Mouse (Mus musculus) CH12F3 (cell line): ENCODE measurements around the gene Cep131.

Experiments
- in situ Hi-C: fragments of 300-500 bp; cut with MboI; formaldehyde crosslinking; loops from 2 replicates; pipeline ENCODE4 v1.14.3; 2020; ENCODE audit warnings: low sequenced_read_pairs

Cep131 gene

DNA sequence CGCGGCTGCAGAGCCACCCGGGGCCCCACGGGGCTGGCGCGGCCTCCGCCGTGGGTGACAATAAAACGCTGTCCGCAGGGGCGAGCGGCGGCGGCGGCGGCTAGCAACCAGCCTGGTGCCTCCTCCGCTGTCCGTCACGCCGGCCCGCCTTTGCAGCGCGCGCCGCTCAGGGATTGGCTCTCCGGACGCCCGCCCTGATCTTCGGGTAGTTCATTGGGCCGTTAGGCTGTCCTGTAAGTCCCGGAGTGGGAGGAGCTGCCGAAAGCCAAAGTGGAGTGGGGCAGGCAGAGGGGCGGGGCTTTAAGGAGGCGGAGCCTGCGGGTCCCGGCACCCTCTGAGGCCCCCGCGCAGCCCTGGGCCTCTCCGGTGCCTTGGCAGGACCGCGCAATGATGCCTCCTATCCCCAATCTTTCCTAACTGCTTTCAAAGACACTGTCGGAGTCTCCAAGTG lies at the start of gene Cep131:
Gene Cep131 (minus strand): TSS at position 126 of the 451 bp plus-strand sequence.
- in situ Hi-C loops = no loop called here

DNA sequence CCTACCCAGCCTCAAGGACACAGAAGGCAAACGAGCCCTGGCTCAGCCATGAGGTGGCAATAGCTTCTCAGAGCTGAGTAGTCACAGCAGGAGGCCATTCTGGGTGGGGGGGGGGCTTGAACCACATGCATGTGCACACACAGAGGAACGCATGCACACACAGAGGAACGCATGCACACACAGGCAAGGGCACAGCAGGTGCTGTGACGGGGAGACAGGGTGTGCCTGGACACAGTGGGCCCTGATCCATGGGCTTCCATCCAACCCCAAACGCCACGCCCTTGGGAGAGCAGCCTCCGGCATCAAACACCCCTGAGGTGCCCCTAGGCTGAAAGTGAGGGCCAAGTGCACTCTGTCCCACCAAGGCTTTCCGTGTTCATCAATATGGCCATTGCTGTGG lies 49.6 kb upstream of the Cep131 start:
- in situ Hi-C loops = no loop called here

DNA sequence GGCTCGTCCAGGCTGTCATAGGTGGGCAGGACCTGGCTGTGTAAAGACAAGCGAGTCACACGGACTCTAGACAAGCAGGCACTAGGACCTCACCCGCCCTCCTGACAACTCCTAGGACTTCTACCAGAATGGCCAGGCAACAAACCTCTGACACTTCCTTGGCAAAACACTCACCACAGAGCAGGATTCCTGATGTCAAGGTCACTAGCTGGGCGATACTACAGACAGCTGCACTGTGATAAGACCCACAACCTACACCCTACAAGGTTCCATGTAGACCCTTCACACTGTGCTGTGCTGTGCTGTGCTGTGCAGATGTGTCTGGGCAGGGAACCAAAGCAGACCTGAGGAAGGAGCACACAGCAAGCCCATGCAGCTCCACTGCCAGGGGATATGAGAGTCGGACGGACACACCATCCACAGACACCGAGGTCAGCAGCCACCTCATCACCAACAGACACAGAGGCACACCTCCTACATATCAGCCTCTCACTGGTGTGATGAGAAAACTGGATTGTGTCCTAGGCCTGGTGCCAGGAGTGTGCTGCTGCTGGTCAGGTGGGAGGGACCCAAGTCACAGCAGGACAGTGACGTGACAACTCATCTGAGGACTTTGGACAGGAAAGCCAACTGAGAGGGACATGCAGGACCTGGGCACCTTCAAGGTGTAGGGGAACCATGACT lies 48.4 kb upstream of the Cep131 start:
- in situ Hi-C loops = no loop called here

DNA sequence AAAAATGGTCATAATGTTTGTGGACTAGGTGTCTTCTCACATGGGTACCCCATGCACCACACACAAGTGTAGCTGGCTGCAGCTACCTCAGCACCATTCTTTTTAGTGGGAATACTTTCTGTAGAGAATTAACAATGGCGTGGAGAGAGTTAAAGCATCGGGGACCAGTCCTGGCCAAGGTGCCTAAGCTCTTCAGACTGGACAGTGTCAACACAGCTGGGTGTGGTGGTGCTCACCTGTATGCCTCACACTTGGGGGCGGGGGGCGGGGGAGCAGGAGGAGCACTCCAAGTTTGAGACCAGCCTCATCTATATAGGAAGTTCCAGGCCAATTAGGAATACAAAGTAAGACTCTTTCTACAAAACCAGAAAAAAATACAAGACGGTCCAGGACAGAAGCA lies 47.5 kb upstream of the Cep131 start:
- in situ Hi-C loops = no loop called here

DNA sequence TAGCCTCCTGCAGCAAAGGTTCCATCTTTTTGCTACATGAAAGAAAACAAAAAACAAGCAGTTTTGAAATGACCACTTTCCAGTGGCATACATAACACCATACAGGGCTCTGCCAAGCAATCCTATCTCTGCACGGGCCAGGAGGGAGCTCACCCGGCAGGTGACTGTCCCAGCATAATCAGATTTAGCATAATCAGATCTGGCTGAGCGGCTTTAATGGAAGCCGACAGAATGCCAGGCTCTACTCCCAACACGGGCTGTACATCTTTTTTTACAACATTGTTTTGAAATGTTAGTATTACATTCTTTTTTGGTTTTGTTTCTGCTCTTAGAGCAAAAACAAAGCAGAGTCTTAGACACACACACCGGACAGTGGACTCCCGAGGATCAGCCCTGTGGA lies 42.7 kb upstream of the Cep131 start:
- in situ Hi-C loops = no loop called here

DNA sequence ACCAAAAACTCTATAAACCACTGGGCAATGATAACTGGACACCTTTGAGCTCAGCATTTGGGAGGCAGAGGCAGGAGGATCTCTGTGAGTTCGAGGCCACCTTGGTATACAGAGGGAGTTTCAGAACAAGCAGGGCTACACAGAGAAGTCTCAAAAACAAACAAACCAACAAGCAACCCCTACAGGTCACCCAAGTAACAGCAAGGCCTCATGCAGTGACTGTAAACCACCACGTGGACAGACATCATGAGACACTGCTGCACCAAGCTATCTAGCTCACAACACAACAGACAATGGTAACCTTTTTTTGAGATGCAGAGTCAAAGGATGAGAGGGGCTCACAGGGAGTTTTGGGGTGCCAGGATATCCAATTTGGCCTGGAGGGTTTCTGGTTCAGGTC lies 40.2 kb upstream of the Cep131 start:
- in situ Hi-C loops = no loop called here

DNA sequence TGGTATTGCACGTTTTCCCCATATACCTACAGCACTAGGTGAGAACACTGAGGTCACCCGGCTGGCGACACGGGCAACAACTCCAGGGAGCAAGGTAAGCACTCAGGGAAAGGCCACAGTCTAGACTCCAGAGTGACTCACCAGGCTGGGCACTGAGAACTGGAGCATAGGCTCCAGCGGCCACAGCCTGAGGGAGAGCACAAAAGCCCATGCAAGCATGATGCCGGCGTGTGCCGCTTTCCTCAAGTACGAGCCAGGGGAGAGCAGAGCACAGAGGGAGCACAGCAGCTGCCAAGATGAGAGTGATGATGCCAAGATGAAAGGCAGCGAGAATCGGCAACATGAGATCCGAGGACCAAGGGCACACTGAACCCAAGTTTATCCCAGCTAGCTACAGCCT lies 35.5 kb upstream of the Cep131 start:
- in situ Hi-C loops = no loop called here

DNA sequence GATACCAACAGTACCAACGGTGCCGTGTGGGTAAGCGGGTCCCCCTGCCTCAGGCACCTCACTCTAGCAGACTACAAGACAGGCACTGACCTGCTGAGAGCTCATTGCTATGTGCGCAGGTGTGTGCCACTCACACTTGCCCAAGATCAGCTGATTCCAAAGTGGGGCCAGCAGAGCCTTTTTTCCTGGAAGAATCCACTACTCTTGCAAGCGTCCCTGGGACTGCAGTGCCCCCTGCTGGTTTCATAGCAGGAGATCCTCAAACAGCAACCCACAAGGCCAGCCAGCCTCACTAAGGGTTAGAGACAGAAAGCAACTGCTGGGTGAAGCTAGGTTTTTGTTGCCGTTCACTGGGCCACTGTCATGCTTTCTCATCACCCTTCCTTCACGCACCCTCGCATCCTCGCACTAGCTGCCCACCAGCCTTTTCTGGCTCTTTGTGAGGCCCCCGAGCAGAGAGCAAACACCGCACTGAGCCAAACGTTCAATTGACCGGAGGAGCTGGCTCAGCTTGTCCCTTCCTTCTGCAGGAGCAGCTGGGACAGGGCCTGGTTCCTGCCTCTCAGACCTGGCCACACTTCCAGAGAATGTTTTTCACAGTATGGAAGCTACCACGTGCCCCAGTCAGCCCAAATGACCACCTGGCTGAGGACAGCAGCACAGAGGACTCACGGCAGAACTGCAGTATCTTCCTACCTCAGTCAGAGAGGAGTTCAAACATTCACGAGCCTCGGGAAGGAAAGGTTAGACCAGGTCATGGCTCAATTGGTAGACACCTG lies 34.2 kb upstream of the Cep131 start:
- in situ Hi-C loops = no loop called here

DNA sequence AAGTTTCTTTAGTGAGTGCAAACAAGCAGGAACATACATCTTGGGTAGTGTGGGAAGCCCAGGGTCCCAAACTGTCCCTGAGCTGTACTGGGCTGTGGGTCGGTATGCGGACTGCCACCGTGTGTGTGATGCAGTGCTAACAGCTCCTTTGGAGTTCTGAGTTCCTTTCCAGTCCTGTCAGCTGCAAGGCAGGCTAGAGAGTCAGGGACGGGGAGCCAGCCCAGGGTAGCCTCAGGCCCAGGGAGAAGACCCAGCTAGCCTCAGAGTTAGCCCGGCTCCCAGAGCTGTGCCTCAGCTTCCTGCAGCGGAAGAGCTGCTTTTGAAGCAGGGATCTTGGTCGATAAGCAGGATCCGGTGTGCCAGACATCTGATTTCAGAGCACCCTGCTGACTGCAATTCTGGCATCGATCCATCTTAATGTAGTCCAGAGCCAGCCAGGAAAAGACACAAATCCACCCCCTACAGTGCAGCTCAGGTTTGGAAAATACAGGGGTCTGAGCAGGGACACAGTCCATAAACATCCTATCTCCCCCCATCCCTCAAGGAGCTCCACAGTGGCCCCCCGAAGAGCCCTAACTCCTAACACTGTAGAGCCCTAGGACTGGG lies 33.4 kb upstream of the Cep131 start:
- in situ Hi-C loops = no loop called here

DNA sequence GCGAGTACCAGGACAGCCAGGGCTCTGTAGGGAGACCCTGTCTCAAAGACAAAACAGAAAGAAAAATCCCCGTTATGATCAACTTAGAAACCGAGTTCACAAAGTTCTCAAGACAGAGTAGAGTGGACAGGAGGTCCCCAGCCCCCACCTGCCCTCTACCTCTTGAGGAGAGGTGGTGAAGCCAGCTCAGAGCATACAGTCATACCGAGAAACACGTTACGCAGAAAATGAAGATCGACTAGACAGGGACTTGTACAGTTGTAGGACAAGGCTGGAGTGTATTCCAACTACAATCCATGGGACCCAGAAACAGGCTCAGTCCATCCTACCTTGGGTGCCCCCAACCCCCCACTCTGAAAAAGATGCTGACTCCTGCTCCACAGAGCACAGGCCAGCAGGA lies 32.5 kb upstream of the Cep131 start:
- in situ Hi-C loops = no loop called here

DNA sequence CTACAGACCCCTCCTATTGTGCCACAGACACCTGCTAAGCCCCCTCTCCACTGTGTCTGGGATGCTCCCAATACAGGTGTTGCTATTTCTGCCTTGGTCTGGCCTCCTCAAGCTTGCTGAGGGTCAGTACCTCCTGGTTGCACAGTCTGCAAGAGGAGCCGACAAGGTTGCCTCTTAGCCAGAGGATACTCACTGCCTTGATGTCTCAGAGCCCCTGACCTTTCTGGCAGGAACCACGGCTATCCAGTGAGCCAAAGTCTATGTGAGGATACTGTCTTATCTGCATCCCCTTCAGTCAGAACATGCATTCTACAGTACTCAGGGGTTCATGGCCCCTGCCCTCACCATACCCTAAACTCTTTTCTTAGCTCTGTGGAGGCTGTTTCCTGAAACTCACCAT lies 31.0 kb upstream of the Cep131 start:
- in situ Hi-C loops = no loop called here

DNA sequence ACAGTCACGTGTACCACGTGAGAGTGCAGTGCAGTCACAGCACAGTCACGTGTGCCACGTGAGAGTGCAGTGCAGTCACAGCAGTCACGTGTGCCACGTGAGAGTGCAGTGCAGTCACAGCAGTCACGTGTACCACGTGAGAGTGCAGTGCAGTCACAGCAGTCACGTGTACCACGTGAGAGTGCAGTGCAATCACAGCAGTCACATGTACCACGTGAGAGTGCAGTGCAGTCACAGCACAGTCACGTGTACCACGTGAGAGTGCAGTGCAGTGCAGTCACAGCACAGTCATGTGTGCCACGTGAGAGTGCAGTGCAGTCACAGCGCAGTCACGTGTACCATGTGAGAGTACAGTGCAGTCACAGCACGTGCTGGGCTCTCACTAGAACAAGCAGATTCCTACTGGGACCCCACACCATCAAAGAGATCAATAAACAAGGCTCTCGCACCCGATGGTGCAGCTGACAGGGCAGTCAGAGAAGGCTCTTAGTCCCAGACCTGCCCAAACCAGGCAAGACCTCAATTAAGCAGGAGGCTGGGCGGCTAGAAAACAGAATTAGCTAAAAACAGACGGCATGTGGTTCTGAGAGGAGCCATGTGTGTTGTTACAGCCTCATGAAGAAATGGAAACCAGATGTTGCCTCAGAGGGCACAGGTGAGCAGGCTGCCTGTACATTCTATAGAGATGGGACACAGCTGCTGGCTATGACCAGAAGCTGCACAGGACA lies 28.0 kb upstream of the Cep131 start:
- in situ Hi-C loops = no loop called here

DNA sequence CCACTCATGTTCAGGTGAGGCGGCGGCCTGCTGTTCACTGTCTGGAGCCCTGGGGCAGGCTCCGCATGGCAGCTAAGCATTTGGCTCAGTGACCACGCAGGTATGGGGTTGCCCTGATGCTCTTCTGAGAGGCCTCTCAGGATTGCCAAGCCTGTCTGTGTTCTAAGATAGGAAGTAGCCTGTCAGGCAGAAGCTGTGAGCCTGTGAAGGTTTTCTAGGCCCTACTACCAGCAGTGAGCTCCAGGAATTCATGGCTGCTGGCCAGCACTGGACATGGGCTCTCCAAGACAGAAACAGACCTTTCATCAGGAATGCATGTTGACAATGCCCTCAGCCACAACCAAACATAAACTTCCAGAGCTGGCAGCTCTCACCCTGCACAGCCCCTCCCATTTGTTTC lies 25.5 kb upstream of the Cep131 start:
- in situ Hi-C loops = no loop called here

DNA sequence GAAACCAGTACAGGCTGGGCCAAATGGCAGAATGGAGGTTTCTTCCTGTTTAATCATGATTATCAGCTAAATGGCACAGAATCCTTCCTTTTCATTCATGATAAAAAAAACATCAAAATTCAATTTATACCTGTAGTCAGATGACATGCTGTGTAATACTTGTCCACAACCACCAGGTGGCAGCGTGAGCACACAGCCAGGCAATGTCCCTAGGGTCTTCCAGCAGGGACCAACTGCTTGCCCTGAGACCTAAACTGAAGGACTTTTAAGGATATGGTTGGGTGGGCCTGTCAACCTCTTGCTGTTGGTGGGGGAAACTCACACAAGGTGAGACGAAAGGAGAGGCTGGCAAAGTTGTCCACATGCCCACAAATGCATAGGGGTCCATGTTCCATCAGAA lies 24.4 kb upstream of the Cep131 start:
- in situ Hi-C loops = no loop called here

DNA sequence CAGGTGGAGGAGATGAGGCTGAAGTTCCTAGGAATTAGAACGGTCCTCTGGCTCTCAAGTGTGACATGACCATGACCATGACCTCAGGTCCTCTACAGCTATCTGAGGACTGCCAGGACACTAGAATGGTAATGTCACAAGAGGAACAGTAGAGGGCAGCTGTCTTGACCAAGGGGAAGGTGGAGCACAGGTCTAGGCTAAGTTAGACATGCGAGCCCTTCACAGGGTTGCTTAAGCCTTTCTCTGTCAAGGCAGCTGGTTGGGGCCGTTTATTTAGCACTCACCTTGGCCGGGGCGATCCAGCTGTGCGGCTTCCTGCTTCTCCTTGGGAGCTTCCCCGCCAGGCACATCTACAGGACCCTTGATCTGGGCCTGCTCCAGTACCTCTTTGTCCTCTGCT lies 23.9 kb upstream of the Cep131 start:
- in situ Hi-C loops = no loop called here

DNA sequence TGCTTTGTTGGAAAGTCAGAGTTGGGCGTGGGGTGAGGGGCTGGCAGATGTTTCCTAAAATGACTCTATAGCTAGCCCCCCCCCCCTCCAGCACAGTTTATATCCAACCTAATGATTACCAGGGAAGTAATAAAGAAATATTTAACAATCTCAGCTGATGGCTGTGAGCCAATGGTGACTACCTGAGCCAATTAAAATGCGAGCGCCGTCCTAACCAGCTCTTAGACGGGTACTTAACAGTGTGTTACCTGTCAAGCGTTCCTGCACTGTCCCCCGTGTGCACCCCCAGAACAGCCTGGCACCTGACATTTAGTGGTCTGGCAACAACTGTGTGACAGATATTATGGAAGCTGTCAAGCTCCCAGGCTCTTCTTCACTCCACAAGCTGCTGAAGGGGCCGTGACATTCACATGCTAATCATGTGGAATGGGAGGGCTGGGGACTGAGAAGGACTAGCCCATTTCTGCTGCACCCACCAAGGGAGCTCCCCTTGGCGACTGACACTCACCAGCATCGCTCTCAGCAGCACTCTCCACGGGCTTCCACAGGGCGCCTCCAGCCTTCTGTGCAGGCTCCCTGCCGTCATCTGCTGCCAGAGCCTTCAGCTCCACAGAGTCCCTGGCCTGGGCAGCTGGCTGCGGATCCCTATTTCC lies 23.1 kb upstream of the Cep131 start:
- in situ Hi-C loops = no loop called here

DNA sequence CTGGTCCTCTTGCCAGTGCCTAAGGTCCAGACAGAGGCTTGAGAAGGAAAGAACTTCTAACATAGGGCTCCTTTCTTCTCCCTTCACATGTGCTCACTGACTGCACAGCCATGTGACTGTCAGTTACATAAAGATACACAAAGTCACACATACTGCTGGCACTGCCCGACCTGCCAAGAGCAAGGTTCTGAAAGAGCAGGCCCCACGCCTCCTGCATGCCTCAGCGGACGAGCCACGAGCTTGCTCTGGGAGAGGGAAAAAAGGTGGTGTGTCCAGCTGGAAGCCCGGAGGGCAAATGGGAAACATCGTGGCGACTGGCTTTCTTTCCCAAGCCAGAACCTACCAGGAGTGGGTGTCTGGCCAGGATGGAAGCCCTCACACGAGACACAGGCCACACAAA lies 21.2 kb upstream of the Cep131 start:
- in situ Hi-C loops = no loop called here

DNA sequence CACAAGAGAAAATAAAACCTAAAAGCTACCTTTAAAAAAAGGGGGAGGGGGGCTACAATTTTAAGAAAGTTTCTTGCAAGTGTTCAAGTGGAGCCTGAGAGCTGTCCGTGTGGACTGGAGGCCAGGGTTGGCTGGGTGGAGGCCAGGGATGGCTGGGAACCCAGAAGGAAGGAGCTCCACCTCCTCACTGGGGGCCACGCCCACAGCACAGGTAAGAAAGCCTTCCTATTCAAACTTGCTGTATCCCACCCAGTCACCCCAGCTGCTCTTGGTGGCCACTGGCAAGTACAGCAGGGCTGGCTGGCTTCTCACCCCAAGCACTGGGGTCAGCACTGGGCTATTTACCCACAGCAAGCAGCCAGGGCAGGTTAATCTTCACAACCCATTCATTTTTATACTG lies 20.4 kb upstream of the Cep131 start:
- in situ Hi-C loops = no loop called here

DNA sequence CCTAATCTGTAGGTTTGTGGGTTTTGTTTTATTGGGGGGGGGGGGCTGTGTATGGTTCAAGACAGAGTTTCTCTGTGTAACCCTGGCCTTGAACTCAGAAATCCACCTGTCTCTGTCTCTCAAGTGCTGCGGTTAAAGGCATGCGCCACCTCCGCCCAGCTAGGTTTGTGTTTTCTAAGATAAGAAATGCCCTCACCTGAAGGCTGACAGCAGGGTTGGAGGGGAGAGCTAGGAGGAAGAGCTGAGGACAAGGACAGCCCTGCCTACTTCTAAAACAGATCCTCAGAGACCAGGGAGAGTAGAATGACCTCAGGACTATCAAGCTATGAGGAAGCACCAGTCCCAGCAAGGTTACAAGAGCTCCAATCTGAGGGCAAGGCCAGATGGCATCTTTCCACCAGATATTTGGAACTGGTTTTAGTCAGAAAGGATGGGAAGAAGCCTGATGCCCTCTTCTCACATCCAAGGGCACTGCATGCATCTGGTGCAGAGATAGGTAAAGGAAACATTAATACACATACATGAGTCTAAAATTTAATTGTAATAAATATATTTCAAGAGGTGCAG lies 16.9 kb upstream of the Cep131 start:
- in situ Hi-C loops = no loop called here

DNA sequence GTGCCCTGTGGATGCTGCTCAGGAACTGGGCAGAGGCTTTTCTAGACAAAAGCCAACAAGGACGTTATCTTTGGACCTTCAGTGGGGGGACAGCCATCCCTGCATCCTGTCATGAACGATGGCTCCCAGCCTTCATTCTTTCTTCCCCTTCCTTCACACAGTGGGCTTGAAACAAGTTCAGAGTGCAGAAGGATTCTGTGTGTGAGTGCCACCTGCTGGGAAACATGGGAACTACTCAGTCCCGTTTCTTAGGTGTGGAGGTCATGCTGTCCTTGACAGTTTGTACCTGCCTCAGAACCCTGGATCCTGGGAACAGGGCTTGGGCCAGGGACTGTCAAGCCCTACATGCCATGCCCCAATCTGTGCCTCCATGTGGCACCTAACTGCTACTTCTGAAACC lies 14.4 kb upstream of the Cep131 start:
- in situ Hi-C loops = no loop called here
